Mouse (Mus musculus): ENCODE data around the gene Abat. TPM values are rescaled to one million over a fixed set of nuclear protein-coding genes. Genes with fewer than 3 reads are reported as not detected.

Abat gene
- polyA plus RNA-seq, 1 experiment from 2014 or later, result 25.8 TPM

DNA sequence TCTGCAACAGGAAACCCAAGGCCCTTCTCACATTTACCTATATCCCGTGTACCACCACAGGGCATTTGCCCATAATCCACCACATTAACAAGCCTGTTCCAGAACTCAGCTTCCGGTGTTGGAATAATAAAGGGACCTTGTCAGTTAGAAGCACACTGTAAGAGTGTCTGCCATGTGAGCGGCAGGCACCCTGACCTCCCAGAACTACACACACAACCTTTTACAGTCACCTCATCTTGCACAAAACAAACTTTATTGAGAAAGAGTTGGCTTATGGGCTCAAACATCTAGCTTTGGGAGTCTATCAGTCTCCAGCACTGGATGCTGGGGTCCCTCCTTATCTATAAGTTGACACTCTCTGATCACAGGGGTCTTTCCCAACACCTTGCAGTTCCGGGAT, 145.1 kb downstream of the Abat start:
- in situ Hi-C loops (cut with MboI; ENCODE audit: low pct_unique_long_range_greater_than_20kb), result no loop called here
- H3K27me3 ChIP-seq, result no peaks in the 10 kb centered on the region
- no peak for TF ChIP-seq CTCF (IDR thresholded peaks at IDR 0.05)
- ChIA-PET CTCF (no interaction called here), POLR2A (interaction anchor here (1.2 to 1.7 kb wide), 2 partner anchors 10 to 14 kb away, joined by 4 to 8 read pairs; partner anchors contain the start of gene Carhsp1)
- ATAC-seq (no peak), DNase-seq (ENCODE audit: low read depth, low spot score) (no peak)

DNA sequence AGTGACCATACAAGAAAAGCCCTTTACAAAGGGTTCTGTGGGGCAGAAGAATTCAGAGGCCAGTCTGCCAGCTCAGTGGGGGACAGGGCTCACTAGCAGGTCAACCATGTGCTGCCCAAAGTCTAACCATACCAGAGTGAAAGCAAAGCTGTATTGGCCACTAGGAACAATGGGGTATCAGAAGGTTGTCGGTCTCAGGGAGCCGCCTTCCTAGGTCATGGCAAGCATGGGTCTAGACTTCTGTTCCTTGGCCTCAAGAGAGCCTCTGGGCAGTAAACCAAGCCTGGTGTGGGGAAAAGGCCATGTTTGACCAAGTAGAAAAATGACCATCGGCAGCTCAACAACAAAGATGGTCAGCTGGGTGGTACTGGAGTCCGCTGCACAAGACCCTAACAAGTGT, 145.5 kb downstream of the Abat start:
- ChIA-PET POLR2A (interaction anchor here (1.7 kb wide), 1 partner anchor 9 kb away, joined by 8 read pairs; no protein-coding TSS in a partner anchor), CTCF (interaction anchor here (1.2 to 1.5 kb wide), 2 partner anchors 13 to 18 kb away, joined by 3 read pairs; no protein-coding TSS in a partner anchor)
- H3K27me3 ChIP-seq, result no peaks in the 10 kb centered on the region
- in situ Hi-C loops (cut with MboI; ENCODE audit: low pct_unique_long_range_greater_than_20kb), result no loop called here
- no peak for TF ChIP-seq CTCF (IDR thresholded peaks at IDR 0.05)
- ATAC-seq (no peak), DNase-seq (ENCODE audit: low read depth, low spot score) (no peak)

DNA sequence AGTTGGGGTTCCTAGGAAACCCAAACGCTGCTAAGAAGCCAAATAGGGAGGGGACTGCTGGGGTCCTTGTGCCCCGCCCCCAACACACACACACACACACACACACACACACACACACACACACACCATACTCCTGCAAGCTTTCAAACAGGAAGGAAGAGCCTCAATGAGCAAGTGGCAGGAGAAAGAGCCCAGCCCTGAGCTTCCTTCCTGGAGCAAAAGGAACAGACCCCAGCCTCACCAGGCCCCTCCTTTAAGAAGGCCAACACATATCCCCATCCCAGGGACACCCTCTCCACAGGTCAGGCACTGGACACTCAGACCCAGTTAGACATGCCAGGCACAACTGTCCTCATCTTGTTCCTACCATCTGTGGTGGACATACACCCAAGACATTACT, 149.8 kb downstream of the Abat start:
- H3K27me3 ChIP-seq, result no peaks in the 10 kb centered on the region
- in situ Hi-C loops (cut with MboI; ENCODE audit: low pct_unique_long_range_greater_than_20kb), result no loop called here
- DNase-seq (ENCODE audit: low read depth, low spot score), result no peak
- ATAC-seq, result no peak
- TF ChIP-seq CTCF (IDR thresholded peaks at IDR 0.05), result no peak
- POLR2A ChIA-PET, result no interaction called here
- CTCF ChIA-PET, result interaction anchor here (3.0 kb wide), 1 partner anchor 20 kb away, joined by 8 read pairs; no protein-coding TSS in a partner anchor

DNA sequence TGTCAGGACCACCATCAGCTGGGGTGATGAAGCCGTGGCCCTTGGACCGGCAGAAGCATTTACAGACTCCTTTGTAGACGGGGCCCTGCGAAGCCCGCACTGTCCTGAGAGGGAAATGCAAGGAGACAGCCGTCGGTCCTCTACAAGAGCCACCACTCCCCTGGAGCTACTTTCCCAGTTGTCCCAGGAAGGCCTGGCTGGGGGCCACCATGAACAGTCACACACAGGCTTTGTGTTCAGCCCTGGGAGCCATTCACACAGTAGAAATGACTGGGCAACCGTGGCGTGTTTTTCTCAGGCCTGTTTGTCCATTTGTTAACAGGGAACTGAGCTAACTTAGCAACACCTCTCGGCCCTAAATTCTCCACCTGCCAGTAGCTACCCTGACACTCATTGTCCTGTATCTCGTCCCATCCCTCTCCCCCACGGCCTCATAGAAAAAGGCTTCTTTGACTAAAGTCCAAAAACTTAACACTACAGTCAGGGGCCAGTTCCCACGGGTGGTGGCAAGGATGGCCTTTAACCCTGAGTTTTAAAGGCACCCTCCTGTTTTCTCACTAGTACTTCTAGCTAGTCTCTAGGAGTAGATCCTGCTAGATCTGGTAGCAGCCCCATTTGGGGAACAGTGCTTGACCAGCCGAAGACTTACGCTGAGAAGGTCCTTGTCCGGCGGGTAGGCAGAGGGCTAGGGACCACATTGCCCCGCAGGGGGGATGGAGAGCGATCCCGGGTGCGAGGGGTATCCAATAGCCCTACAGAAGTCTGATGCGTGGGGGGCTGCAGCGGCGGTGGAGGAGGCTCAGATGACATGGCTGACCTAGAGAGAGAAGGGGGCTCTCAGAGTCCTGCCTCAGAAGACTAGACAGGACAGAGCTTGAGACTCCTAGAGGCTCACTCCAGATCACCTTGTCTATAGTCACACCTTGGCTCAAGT, 150.6 kb downstream of the Abat start:
- ChIA-PET POLR2A (no interaction called here), CTCF (interaction anchor here (3.0 kb wide), 1 partner anchor 21 kb away, joined by 8 read pairs; no protein-coding TSS in a partner anchor)
- no peak for TF ChIP-seq CTCF (IDR thresholded peaks at IDR 0.05)
- ATAC-seq (no peak), DNase-seq (ENCODE audit: low read depth, low spot score) (no peak)
- no peaks in the 10 kb centered on the region for H3K27me3 ChIP-seq
- in situ Hi-C loops (cut with MboI; ENCODE audit: low pct_unique_long_range_greater_than_20kb), result no loop called here

DNA sequence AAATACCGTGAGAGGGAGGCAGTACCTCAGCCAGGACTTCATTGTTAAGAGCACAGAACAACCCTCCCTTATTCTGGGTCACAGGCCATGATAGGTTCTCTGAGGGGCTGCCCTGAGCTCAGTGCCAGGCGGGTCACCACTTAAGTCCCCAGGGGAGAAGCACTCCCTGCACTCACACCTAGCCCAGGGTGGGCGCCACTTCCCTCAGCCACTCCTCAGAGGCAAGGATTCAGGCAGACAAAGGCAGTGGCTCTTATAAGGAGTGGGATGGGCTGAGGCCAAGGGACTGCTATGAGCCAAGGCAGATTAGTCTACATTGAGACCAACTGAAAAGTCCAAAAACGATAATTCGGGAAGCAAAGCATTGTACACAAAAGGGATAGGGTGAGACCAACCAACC, 152.1 kb downstream of the Abat start:
- TF ChIP-seq CTCF (IDR thresholded peaks at IDR 0.05), result no peak
- in situ Hi-C loops (cut with MboI; ENCODE audit: low pct_unique_long_range_greater_than_20kb), result no loop called here
- no peaks in the 10 kb centered on the region for H3K27me3 ChIP-seq
- DNase-seq (ENCODE audit: low read depth, low spot score) (no peak), ATAC-seq (no peak)
- CTCF ChIA-PET, result interaction anchor here (1.6 kb wide), 1 partner anchor 11 kb away, joined by 3 read pairs; no protein-coding TSS in a partner anchor
- POLR2A ChIA-PET, result no interaction called here

DNA sequence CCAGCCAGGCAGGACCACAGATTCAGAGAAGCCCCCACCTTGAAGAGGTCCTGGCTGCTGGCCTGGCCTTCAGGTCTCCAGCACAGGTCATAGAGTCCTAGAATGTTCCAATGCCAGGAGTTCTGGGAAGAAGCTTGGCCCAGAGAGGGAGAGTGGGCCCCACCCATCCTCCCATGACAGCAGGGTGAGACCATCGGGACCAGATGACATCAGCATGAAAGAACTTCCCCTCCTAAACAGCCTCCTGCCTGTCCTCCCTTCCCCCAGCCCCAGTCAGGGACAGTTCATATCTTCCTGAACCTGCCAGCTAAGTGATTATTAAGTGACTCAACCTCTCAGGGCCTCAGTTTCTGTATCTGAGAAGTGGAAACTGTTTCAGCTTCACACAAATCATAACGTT, 153.2 kb downstream of the Abat start:
- in situ Hi-C loops (cut with MboI; ENCODE audit: low pct_unique_long_range_greater_than_20kb), result no loop called here
- ATAC-seq (peak; percentile 29), DNase-seq (ENCODE audit: low read depth, low spot score) (no peak)
- no peak for TF ChIP-seq CTCF (IDR thresholded peaks at IDR 0.05)
- POLR2A ChIA-PET, result no interaction called here
- H3K27me3 ChIP-seq, result no peaks in the 10 kb centered on the region
- CTCF ChIA-PET, result interaction anchor here (0.9 to 1.6 kb wide), 4 partner anchors 10 to 172 kb away, joined by 3 to 6 read pairs (median 3); no protein-coding TSS in a partner anchor

- ATAC-seq, result no peak
- H3K27me3 ChIP-seq, result no peaks in the 10 kb centered on the region
- ChIA-PET POLR2A (interaction anchor here (1.4 kb wide), 1 partner anchor 9 kb away, joined by 8 read pairs; no protein-coding TSS in a partner anchor), CTCF (interaction anchor here (0.9 to 1.1 kb wide), 3 partner anchors 9 to 173 kb away, joined by 3 to 6 read pairs (median 3); no protein-coding TSS in a partner anchor)
- in situ Hi-C loops (cut with MboI; ENCODE audit: low pct_unique_long_range_greater_than_20kb), result no loop called here
- TF ChIP-seq CTCF (IDR thresholded peaks at IDR 0.05), result no peak
- DNase-seq (ENCODE audit: low read depth, low spot score), result no peak
Measured at GRCm38 (mm10) chr16:8667261-8667660, 154.0 kb downstream of the Abat start.

- ATAC-seq (no peak), DNase-seq (ENCODE audit: low read depth, low spot score) (no peak)
- no peak for TF ChIP-seq CTCF (IDR thresholded peaks at IDR 0.05)
- H3K27me3 ChIP-seq, result no peaks in the 10 kb centered on the region
- POLR2A ChIA-PET, result interaction anchor here (1.4 kb wide), 1 partner anchor 9 kb away, joined by 8 read pairs; no protein-coding TSS in a partner anchor
- in situ Hi-C loops (cut with MboI; ENCODE audit: low pct_unique_long_range_greater_than_20kb), result no loop called here
- CTCF ChIA-PET, result no interaction called here
Measured at GRCm38 (mm10) chr16:8667814-8668213, 154.6 kb downstream of the Abat start.

DNA sequence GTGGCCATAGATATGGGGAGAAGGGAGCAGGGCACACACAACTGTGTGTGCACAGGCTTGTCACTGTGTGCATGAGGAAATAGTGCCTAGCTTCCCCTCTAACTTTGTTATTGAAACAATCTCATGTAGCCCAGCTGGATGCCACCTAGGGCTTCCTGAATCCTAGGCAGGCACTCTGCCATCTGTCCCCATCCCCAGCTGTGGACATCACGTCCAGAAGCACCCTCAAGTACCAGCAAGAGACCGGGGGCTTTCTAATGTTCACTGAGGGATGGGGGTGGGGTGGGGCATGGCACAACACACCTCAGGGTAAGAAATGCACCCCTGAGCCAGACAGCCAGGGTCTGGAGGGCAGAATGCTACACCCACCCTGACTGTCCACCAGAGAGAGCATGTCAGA, 155.2 kb downstream of the Abat start:
- no peaks in the 10 kb centered on the region for H3K27me3 ChIP-seq
- CTCF ChIA-PET, result no interaction called here
- TF ChIP-seq CTCF (IDR thresholded peaks at IDR 0.05), result no peak
- POLR2A ChIA-PET, result interaction anchor here (1.4 kb wide), 1 partner anchor 10 kb away, joined by 8 read pairs; no protein-coding TSS in a partner anchor
- in situ Hi-C loops (cut with MboI; ENCODE audit: low pct_unique_long_range_greater_than_20kb), result no loop called here
- no peak for ATAC-seq
- no peak for DNase-seq (ENCODE audit: low read depth, low spot score)

DNA sequence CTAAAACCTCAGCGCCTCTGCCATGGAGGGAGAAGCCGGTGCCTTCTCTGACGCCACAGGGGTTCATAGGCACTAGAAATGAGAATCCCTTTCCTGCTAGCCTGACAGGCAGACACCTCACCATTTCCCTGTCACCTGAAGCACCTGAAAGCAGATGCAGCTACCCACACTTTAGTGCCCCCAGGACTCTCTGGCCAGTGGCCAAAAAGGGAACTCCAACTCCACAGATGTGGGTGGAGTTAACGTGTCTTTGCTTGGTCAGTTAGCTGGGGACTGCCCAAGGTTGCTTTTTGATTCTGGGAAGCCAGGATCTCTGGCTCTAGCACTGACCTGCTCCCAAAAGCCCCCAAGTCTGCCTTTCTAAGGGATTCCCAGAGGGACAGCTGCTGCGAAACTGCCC, 156.2 kb downstream of the Abat start:
- ATAC-seq (no peak), DNase-seq (ENCODE audit: low read depth, low spot score) (no peak)

More for the DNA sequence above, 156.2 kb downstream of the Abat start:
- H3K27me3 ChIP-seq, result no peaks in the 10 kb centered on the region
- CTCF ChIA-PET, result interaction anchor here (1.1 to 1.5 kb wide), 2 partner anchors 26 to 175 kb away, joined by 6 read pairs; no protein-coding TSS in a partner anchor
- in situ Hi-C loops (cut with MboI; ENCODE audit: low pct_unique_long_range_greater_than_20kb), result no loop called here
- no peak for TF ChIP-seq CTCF (IDR thresholded peaks at IDR 0.05)
- POLR2A ChIA-PET, result interaction anchor here (1.2 kb wide), 1 partner anchor 19 kb away, joined by 3 read pairs; no protein-coding TSS in a partner anchor
